Mouse (Mus musculus) thymus, adult 2 months (tissue): ENCODE results near the gene Ctsll3. TPM values are rescaled to one million over a fixed set of nuclear protein-coding genes. Genes with fewer than 3 reads are reported as not detected.

ENCODE experiments used
- DNase-seq: peaks from one replicate; pipeline ENCODE4 v3.0.0; 2021
- H3K27ac ChIP-seq: fragments of 200-500 bp; 2 replicates; pipeline ENCODE4 v1.5.1; 2012; ENCODE audit warnings: low read length, control low read depth; ENCODE audit not compliant: control insufficient read depth, insufficient read depth
- H3K27me3 ChIP-seq: fragments of 200-500 bp; 2 replicates; pipeline ENCODE4 v1.6.1; 2012; ENCODE audit warnings: mild to moderate bottlenecking, low read length, moderate library complexity, mixed read lengths; ENCODE audit not compliant: control insufficient read depth, insufficient read depth
- H3K36me3 ChIP-seq: fragments of 200-500 bp; 2 replicates; pipeline ENCODE4 v1.6.1; 2012; ENCODE audit warnings: mild to moderate bottlenecking, low read length, moderate library complexity; ENCODE audit not compliant: control insufficient read depth, insufficient read depth
- H3K4me1 ChIP-seq: fragments of 200-500 bp; replicated peaks from 2 replicates; pipeline ENCODE4 v1.6.1; 2012; ENCODE audit warnings: low read length; ENCODE audit not compliant: control insufficient read depth, insufficient read depth
- H3K4me3 ChIP-seq: fragments of 200-500 bp; 2 replicates; pipeline ENCODE4 v1.5.1; 2012; ENCODE audit warnings: mild to moderate bottlenecking, low read length, control low read depth, moderate library complexity; ENCODE audit not compliant: control insufficient read depth, insufficient read depth
- CTCF ChIP-seq: fragments of 200-500 bp; IDR thresholded peaks from 2 replicates; pipeline ENCODE4 v1.5.1; 2012; ENCODE audit warnings: mild to moderate bottlenecking, control low read depth, low read length, moderate library complexity, borderline replicate concordance; ENCODE audit not compliant: control insufficient read depth, poor library complexity, insufficient read depth; ENCODE audit errors: extremely low read depth
- POLR2A ChIP-seq: fragments of 200-500 bp; IDR thresholded peaks from 2 replicates; pipeline ENCODE4 v1.6.1; 2012; ENCODE audit warnings: mild to moderate bottlenecking, low read length, control low read depth, moderate library complexity; ENCODE audit not compliant: control insufficient read depth, poor library complexity, insufficient read depth; ENCODE audit errors: extremely low read depth
- WGBS: fragments of 180-500 bp; shearing (Covaris S2); methylation state at CpG from one replicate; pipeline ENCODE4 v1.1.7; 2018; 5-methylcytosine and 5-hydroxymethylcytosine counted together
- polyA plus RNA-seq: library from polyadenylated mRNA; depleted of rRNA; stranded (reverse); fragments of >200 nt; gene quantifications from 2 replicates; pipeline ENCODE4 v1.2.3, GENCODE M21; 2012

Gene Ctsll3
- polyA plus RNA-seq, 1 experiment = not detected

- 93% methylated on average over 3 of the region's 3 CpGs for WGBS
- Histone ChIP-seq H3K27ac (no peak overlapping the region), H3K36me3 (no peaks in the 10 kb centered on the region), H3K4me3 (no peak overlapping the region), H3K27me3 (no peaks in the 10 kb centered on the region), H3K4me1 (no peaks in the 10 kb centered on the region)
- DNase-seq = no peak
- TF ChIP-seq POLR2A (no peak), CTCF (no peak)
These were observed 22.1 kb downstream of the Ctsll3 start for GRCm38 (mm10) chr13:60780534-60780933.

- H3K27me3 ChIP-seq = no peaks in the 10 kb centered on the region
- no peaks in the 10 kb centered on the region for H3K4me1 ChIP-seq
- H3K36me3 ChIP-seq = peaks cover 10% of the 10 kb centered on the region
- TF ChIP-seq CTCF (no peak), POLR2A (no peak)
- no peak overlapping the region for H3K27ac ChIP-seq
- H3K4me3 ChIP-seq = no peak overlapping the region
- no peak for DNase-seq
- 97% methylated on average over 17 of the region's 17 CpGs for WGBS
These were observed 41.5 kb downstream of the Ctsll3 start for GRCm38 (mm10) chr13:60761161-60761560.

GRCm38 (mm10) chr13:60760392-60760791, 42.3 kb downstream of the Ctsll3 start:
- Histone ChIP-seq H3K27me3 (no peaks in the 10 kb centered on the region), H3K4me1 (no peaks in the 10 kb centered on the region), H3K4me3 (no peak overlapping the region), H3K36me3 (peaks cover 10% of the 10 kb centered on the region), H3K27ac (no peak overlapping the region)
- 94% methylated on average over 12 of the region's 12 CpGs for WGBS
- no peak for TF ChIP-seq CTCF
- no peak for TF ChIP-seq POLR2A
- DNase-seq = no peak

GRCm38 (mm10) chr13:60759136-60759535, 43.5 kb downstream of the Ctsll3 start:
- Histone ChIP-seq H3K27ac (no peak overlapping the region), H3K4me3 (no peak overlapping the region), H3K4me1 (no peaks in the 10 kb centered on the region), H3K27me3 (no peaks in the 10 kb centered on the region), H3K36me3 (peaks cover 10% of the 10 kb centered on the region)
- TF ChIP-seq POLR2A = no peak
- TF ChIP-seq CTCF = peak; percentile 83; the same call in 1 of the 2 replicates
- 53% methylated on average over 6 of the region's 6 CpGs for WGBS
- DNase-seq = no peak

GRCm38 (mm10) chr13:60757292-60757691, 45.4 kb downstream of the Ctsll3 start:
- Histone ChIP-seq H3K4me1 (no peaks in the 10 kb centered on the region), H3K27ac (no peak overlapping the region), H3K27me3 (no peaks in the 10 kb centered on the region), H3K4me3 (no peak overlapping the region), H3K36me3 (peaks cover 22% of the 10 kb centered on the region)
- TF ChIP-seq POLR2A (no peak), CTCF (no peak)
- WGBS = 95% methylated on average over 13 of the region's 13 CpGs
- DNase-seq = no peak

- Histone ChIP-seq H3K36me3 (peaks cover 23% of the 10 kb centered on the region), H3K4me1 (no peaks in the 10 kb centered on the region), H3K27ac (no peak overlapping the region), H3K4me3 (no peak overlapping the region), H3K27me3 (no peaks in the 10 kb centered on the region)
- 95% methylated on average over 2 of the region's 2 CpGs for WGBS
- DNase-seq = no peak
- no peak for TF ChIP-seq CTCF
- TF ChIP-seq POLR2A = no peak
These were observed 47.4 kb downstream of the Ctsll3 start for GRCm38 (mm10) chr13:60755251-60755650.

GRCm38 (mm10) chr13:60753216-60753615, 49.4 kb downstream of the Ctsll3 start:
- H3K27me3 ChIP-seq = no peaks in the 10 kb centered on the region
- H3K4me1 ChIP-seq = no peaks in the 10 kb centered on the region
- no peak overlapping the region for H3K4me3 ChIP-seq
- no peak overlapping the region for H3K27ac ChIP-seq
- 97% methylated on average over 6 of the region's 6 CpGs for WGBS
- peaks cover 27% of the 10 kb centered on the region for H3K36me3 ChIP-seq
- TF ChIP-seq POLR2A (no peak), CTCF (no peak)
- no peak for DNase-seq
